Mouse (Mus musculus) adrenal gland, postnatal 0 days (tissue): ENCODE results near the gene Tmem39b. TPM values are rescaled to one million over a fixed set of nuclear protein-coding genes. Genes with fewer than 3 reads are reported as not detected.

Experiments used
- microRNA-seq: library from miRNA; unstranded; fragments of <30 nt; microRNA quantifications from one replicate; pipeline ENCODE4, GENCODE M21; 2016; ENCODE audit warnings: borderline replicate concordance; ENCODE audit not compliant: insufficient number of aligned reads
- polyA plus RNA-seq: library from polyadenylated mRNA; unstranded; fragments of >200 nt; fragmentation: Nextera tagmentation; extraction: Ambion mirVana; gene quantifications from 2 replicates; pipeline ENCODE4 v1.2.1, GENCODE M21; 2015

Tmem39b gene
- polyA plus RNA-seq, result 5.7 and 7.7 TPM in 2 replicates

GRCm38 (mm10) chr4:129696158-129696985 is at the start of gene Tmem39b:
Gene Tmem39b, minus strand, starts transcription at chr4:129696838.

GRCm38 (mm10) chr4:129742232-129743009 is 45.8 kb upstream of the Tmem39b start, which contains the start of gene Khdrbs1:
Gene Khdrbs1, minus strand, starts transcription at chr4:129742303.

GRCm38 (mm10) chr4:129672083-129672877 is 24.4 kb downstream of the Tmem39b start, which contains the start of gene Kpna6:
Gene Kpna6, minus strand, starts transcription at chr4:129672767.

GRCm38 (mm10) chr4:129640638-129641467 is 55.8 kb downstream of the Tmem39b start, which contains the start of gene Txlna:
Gene Txlna, minus strand, starts transcription at chr4:129641065.

Small RNA genes lying within 50 kb of the gene (microRNA-seq; reads per million reads assigned to microRNA genes)
- gene Mir7016, result not detected

Other genes starting within 250 kb of the Tmem39b start
- 24.8 and 39.6 TPM in 2 replicates for gene Bsdc1, start 235.3 kb downstream of the Tmem39b start, polyA plus RNA-seq
- not detected in 2 replicates for gene Tssk3, start 205.8 kb downstream of the Tmem39b start, polyA plus RNA-seq
- not detected in 2 replicates for gene Fam229a, start 205.6 kb downstream of the Tmem39b start, polyA plus RNA-seq
- 303 and 354 TPM in 2 replicates for gene Marcksl1, start 183.3 kb downstream of the Tmem39b start, polyA plus RNA-seq
- gene Hdac1, start 154.1 kb downstream of the Tmem39b start, polyA plus RNA-seq, result 88.2 and 99.4 TPM in 2 replicates
- gene Lck, start 123.2 kb downstream of the Tmem39b start, polyA plus RNA-seq, result 6.8 and 7.9 TPM in 2 replicates
- 22.2 and 39.7 TPM in 2 replicates for gene Fam167b, start 118.3 kb downstream of the Tmem39b start, polyA plus RNA-seq
- 222 and 224 TPM in 2 replicates for gene Eif3i, start 96.2 kb downstream of the Tmem39b start, polyA plus RNA-seq
- 182 and 197 TPM in 2 replicates for gene Tmem234, start 96.2 kb downstream of the Tmem39b start, polyA plus RNA-seq
- gene Dcdc2b, start 82.6 kb downstream of the Tmem39b start, polyA plus RNA-seq, result 1.2 and 2.5 TPM in 2 replicates
- 33.2 and 39.9 TPM in 2 replicates for gene Iqcc, start 77.7 kb downstream of the Tmem39b start, polyA plus RNA-seq
- 81.5 and 114 TPM in 2 replicates for gene Ccdc28b, start 72.9 kb downstream of the Tmem39b start, polyA plus RNA-seq
- 22.5 and 30.2 TPM in 2 replicates for gene Txlna, start 55.8 kb downstream of the Tmem39b start, polyA plus RNA-seq
- gene Kpna6, start 24.1 kb downstream of the Tmem39b start, polyA plus RNA-seq, result 7.9 and 10.0 TPM in 2 replicates
- 51.5 and 60.2 TPM in 2 replicates for gene Khdrbs1, start 45.5 kb upstream of the Tmem39b start, polyA plus RNA-seq
- 372 and 588 TPM in 2 replicates for gene Ptp4a2, start 114.4 kb upstream of the Tmem39b start, polyA plus RNA-seq
- gene Spocd1, start 232.4 kb upstream of the Tmem39b start, polyA plus RNA-seq, result 0.10 TPM in 1 of 2 replicates, not detected in the other